Mouse (Mus musculus): ENCODE measurements around the gene Dnase2b.

The Dnase2b gene

DNA sequence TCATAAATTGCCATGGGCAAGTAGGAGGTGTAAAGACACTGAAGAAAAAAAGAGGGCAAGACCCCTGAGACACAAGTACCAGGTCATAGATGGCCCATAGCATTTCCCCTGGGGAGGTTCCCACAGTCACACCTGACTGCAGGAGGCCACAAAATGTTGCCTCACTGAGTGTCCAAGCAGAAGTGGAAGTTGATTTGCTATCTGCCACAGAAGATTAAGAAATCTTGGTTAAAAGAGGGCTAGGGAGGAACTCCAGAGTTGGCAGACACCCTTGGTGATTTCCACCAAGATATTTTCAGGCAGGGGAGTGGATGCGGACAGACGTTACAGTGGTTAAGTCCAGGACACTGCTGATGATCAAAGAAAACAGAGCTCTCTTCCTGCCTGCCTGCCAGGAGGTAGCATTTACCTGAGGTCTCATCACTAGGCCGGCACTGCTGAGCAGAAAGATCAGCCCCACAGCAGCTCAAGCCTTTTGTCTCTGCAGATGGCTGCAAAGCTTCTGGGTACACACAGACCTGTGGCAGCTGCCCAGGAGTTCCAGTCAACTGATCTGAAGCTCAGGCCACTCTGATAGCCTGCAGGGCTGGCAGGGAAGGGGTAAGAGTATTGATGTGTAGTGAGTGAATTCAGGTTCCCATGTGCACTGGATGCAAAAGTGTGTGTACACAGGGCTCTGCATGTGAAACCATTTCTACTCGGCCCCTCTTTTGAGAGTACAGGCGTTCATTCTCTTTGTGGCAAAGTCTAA, 1.3 kb upstream of the Dnase2b start:
- no peak for DNase-seq (ENCODE audit: low read depth, low spot score)

DNA sequence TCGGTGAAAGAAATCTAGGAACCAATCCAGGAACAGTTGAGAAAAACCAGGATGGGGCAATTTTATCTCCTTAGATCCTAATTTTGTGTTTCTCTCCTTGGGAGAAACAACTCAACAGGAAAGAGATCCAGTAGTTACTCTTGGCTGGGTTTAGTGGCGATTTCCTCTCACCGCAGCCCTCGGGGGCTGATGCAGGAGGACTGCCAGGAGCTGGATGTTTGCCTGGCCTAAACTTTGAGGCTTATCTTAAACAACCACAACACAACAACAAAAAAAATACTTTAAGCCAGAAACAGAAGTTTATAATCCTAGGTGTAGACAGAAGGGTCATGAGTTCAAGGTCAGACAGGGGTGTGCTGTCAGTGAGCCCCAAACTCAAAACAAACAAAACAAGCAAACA, 3.6 kb downstream of the Dnase2b start:
- DNase-seq (ENCODE audit: low read depth, low spot score): no peak

DNA sequence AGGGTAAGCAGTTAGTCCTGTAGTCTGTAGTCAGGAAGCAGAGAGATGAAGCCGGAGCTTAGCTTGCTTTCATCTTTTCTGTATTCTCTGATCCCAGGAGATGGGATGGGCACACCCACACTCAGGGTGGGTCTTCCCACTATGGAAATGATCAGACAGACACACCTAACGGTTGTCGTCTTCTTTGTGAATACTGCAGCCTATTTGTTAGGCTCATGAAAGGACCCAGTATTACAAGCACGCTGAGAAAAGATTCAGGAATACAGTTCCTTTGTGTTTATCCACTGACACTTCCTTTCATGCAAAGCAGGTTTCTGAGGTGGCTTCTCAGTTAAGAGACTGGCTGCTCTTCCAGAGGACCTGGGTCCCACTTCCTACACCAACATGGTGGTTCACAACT, 4.1 kb downstream of the Dnase2b start:
- no peak for DNase-seq (ENCODE audit: low read depth, low spot score)

DNA sequence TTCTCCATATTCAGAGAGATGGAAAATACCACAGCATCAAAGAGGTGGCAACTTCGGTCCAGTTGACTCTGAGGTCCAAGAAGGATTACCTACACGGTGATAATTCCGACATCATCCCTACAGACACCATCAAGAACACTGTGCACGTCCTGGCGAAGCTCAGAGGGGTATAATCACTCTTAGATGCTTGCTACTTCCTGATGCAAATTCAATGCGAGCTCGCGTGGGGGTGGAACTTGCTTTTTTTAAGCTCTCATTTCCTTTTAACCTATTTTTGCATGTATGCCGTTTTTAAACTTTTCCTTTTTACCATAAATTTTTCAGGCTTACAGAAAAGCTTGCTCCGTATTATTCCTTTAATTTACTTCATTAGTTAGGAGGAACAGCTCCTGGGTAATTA, 5.1 kb downstream of the Dnase2b start:
- peak; percentile 74 for DNase-seq (ENCODE audit: low read depth, low spot score)

DNA sequence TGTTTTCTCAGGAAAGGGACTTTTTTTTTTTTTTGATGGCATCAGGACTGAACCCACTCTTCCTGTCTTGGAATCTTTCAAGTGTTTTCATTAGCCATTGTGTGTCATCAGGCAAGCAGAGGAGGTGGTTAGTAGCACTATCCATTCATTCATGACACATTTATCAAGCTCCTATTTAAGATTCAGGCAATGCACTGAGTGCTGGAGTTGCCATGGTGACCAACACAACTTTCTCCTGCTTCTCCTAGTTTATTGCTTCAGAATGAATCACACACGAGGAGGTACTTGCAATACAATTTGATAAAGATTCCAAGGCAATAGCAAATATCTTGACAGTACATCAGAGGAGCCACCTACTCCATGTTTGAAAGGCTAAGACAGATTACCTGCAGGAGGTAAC, 8.0 kb downstream of the Dnase2b start:
- peak; percentile 91 for DNase-seq (ENCODE audit: low read depth, low spot score)

DNA sequence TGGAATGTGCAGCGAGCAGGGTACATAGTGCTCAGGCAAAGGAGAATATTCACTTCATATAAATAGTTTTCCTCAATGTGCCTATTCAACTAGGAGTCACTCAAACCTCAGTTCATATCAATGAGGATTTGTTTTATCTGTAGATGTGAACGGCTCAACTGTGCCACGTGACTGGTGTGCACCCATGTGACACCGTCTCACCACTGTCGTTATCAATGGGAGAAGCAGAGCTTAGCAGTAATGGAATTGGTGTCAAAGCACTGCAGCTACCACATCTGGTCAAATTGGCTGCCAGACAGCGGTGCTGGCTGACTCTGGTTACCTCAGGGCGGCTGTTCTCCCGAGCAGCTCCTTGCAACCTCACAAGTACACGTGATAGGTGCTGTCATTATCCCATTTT, 10.7 kb downstream of the Dnase2b start:
- DNase-seq (ENCODE audit: low read depth, low spot score): no peak

DNA sequence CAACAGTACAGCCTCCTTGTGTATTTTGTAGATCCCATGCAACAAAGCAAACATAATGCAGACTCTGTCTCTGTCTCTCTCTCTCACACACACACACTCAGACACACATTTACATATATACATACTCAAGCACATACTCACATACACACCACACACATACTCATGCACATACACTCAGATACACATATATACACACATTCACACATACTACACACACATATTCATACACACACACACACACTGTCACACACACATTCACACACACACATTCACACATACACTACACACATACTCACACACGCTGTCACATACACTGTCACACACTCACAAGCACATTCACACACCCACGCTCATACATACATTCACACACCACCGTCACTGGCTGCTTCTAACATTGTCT, 12.9 kb downstream of the Dnase2b start:
- no peak for DNase-seq (ENCODE audit: low read depth, low spot score)

DNA sequence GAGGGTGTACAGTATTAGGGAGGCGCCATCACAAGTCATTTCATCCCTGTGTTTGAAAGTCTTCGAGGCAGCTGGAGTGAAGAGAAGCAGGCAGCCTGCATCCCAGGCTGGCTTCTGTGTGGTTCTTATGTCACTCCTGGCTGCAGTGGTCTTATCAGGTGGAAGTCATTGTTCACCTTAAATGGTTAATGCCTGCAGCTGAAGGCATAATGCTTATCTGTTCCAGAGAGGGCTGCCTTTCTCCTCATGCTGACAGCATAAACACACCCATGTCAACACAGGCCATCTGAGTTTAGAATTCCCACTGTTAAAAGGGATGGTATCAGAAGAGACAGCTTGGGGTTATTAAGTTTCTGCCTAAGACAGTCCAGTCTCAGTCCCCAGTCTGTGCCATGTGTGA, 14.2 kb downstream of the Dnase2b start:
- no peak for DNase-seq (ENCODE audit: low read depth, low spot score)

DNA sequence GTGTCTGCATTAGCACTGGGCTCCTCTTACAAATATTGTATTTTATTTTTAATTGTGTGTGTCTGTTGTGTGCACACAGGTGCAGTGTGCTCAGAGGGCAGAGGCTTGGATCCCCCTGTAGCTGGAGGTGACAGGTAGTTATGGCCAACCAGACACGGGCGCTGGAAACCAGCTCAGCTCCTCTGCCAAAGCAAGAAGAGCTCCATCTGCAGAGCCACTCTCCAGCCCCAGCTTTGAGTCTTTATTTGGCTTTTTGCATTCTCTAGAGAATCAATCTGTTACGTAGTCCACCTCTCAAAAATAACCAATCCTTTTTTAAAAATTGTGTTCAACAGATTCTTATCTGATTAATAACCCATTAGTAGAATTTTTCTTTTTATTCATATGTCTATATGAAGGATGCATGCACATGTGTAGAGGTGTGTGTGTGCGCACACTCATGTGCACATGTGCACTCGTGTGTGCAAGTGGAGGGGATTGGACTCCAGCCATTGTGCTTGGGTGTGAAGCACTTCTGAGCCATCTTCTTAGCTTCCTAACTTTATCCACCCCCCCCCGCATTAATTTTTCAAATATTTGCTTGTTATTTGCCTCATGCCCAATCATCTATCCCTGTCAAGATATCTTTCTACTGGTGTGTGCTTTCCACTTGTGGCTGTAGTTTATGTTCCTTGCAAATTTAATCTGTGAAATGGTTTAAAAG, 16.0 kb downstream of the Dnase2b start:
- DNase-seq (ENCODE audit: low read depth, low spot score): no peak

DNA sequence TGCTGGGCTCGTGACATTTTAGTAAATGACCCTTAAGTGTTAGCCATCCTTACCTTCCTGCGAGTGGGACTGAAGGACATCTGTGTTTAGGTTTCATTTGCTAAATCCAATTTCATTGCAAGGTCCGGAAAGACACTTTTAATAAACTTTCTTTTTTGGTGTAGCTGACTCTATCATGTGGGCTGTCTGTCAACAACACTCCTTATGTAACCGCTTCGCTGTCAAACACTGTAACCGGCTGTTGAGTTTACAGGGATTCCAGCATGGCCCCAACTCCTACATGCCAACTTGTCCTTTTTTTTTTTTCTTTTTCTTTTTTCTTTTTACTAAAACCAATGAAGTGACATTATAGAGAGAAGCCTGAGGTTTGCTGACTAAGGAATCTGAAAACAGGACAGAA, 17.0 kb downstream of the Dnase2b start:
- peak; percentile 78 for DNase-seq (ENCODE audit: low read depth, low spot score)

DNA sequence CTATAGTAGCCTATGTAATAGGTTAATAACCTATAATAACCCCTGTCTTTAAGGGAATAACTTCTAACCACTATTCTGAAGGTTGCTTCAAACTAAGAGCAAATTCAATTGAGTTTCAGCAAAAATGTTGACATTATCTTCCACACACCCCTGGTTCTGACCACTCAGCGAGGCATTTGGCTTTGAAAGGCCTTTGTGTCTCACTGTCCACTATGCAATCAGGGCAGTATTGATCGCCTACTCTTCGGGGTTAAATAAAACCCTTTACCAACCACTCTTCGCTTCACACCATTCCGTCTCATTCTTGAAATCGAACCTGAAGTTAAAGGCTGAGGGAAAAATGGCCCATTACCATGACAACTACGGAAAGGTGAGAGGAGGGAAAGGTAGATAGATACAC, 18.5 kb downstream of the Dnase2b start:
- no peak for DNase-seq (ENCODE audit: low read depth, low spot score)

DNA sequence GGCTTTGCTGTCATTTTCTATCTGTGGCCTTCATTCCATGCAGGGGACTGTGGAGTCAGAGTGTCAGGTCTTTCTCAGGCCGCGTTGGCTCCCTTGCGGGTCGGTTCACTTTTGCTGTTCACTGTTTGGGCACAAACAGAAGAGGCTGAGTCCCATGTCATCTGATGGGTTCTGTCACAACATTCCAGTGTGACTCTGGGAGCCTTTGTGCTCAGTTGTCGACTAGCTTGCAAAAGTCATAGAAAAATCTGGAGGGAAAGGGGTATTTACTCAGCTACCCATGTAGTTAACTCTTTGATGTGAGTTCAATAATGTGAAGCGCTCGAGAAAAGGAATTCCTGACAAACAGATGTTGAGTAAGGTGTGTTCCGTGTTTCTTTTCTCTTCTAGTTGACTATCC, 19.0 kb downstream of the Dnase2b start:
- DNase-seq (ENCODE audit: low read depth, low spot score): no peak

DNA sequence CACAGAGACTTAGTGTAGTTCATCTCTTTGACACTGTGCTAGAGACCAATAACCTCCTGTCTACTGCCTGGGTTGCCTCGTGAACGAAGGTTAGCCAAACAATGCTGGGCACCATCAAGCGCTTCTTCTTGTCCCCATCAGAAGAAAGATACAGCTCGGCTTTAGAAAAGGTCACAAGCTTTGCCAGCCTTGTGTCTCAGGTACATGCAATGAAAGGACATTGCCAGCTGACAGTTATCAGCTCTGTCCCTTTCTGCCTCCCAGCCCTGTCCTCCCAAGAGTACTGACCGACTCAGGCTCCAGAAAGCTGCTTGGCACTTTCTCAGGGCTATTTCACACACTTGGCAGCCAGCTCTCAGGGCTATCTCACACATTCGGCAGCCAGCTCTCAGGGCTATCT, 20.0 kb downstream of the Dnase2b start:
- DNase-seq (ENCODE audit: low read depth, low spot score): no peak

DNA sequence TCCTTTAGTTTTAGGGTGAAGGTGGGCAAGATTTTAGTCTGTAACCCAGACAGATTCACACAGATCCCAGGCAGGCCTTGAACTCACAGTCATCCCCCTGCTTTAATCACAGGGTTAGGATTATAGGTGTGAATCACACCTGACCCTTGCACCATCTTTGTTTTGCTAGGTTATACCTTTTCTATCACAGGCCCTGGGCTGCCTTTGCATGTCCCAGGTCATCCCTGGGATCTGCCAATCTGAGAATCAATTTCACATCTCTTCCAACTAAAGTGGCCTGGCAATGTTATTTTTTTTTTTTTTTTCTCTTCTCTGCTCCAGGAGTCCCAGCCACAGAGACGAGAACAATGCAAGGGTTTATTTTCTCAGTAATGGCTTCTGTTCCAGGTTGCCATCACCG, 23.8 kb downstream of the Dnase2b start:
- DNase-seq (ENCODE audit: low read depth, low spot score): no peak

DNA sequence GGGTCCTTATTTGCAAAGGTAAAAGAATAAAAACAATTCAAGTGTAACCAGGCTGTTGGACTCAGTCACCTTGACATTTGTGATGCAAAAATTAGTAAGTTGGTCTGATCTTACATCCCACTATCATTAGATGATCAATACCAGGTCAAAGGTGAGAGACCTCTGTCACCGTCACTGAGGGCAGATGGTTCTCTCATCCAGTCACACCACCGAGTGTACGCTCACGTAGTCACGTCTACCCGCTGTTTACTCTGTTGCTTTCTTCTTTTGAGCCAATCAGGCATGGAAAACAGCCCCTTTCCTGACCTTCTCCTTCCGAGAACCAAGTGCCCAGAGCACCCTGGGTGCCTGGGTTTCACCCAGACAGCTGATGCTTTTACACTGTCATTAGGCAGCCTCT, 24.2 kb downstream of the Dnase2b start:
- DNase-seq (ENCODE audit: low read depth, low spot score): no peak

DNA sequence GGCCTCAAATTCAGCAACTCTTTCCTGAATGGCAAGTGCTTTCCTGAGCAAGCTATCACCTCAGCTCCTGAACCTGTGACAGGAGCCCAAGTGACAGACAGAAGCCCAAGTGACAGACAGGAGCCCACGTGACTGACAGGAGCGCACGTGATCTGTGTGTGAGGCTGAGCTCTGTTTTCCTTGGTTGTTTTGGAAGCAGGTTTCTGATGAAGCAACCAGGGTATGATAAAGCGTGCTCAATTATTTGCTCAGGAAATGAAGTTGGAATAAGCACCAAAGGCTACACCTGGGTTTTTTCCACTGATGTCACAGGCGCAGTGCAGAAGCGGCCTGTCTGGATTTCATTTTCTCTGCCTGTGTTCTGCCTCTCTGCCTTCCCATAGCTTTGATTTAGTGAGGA, 25.9 kb downstream of the Dnase2b start:
- DNase-seq (ENCODE audit: low read depth, low spot score): no peak

DNA sequence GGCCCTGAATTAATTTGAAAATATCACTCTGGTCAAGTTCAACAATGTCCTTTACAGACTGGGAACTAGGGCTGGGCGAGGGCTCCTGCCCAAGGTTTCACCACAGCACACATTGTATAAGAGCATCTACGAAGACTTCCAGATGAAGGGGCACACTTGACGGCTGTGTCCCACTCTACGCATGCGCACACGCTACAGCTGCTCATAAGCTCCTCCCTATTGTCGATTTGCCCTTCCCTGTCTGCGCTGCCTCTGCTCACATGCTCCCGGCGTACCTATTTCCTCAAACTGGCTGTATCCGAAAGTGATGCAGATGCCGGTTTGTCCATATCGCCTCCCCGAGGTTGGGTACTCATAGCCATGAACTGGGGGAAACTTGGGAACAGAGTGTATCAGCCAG, 28.8 kb downstream of the Dnase2b start:
- DNase-seq (ENCODE audit: low read depth, low spot score): no peak

DNA sequence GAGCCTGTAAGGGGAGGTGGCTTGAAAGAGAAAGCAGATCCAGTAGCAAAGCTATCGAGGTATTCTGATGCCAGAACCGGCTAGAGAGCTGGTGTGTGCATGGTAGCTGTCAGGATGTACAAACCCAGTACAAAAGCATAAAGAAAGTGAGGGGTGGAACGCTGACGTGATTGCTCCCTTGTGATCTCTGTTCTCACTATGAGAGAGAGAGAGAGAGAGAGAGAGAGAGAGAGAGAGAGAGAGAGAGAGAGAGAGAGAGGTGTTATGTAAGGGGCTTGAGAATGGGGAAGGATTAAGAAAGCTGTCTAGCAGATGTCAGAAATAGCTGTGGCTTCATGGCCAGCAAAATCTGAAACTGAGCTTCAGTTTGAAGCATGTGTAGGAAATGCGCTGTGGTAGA, 31.5 kb downstream of the Dnase2b start:
- no peak for DNase-seq (ENCODE audit: low read depth, low spot score)

DNA sequence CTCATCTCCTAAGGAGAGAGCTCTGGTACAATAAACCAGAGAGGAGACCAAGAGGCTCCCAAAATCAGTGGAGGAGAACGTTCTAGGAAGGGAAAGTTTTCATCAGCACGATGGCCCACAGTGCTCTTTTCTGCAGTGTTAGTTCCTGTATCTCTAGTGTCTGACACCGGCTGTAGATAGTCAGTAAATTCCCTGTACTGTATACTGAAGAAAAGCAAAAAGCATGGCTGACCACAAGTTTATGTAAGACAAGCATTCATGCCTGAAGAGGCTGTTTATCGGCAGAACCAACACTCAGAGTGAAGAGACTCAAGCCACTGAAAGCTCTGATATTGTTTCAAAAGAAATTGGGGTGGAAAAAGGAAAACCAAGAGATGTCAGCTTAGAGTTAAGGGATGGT, 31.9 kb downstream of the Dnase2b start:
- DNase-seq (ENCODE audit: low read depth, low spot score): no peak

DNA sequence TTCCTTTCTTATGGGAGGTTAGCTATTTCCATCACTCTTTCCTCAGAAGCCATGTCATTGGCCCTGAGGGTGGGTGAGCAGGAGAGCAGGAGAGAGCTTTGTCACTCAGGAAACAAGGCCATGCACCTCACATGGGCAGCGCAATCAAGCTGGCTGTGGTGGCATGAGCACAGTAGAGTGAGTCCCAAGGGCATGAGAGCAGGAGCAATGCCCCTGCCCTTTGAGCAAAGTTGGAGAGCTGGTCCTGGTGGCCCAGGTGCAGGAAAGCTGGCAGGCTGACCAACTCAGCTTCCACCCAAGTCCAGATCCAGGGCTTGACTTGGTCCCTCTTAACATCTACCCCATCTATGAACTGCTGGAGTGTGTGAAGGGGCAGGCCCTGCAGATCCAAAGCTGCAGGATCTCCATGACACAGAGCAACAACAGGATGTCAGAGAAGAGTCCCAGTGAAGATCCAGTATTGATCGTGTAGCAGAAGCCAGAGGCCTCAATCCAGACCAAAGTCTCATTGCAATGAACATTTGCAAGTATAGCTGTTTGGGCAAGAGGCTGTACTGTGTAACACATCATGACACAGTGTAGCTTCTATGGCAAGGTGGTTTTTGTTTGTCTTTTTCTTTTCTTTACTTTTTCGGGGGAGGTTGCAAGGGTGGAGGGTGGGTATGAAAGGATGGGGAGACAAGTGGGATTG, 35.2 kb downstream of the Dnase2b start:
- no peak for DNase-seq (ENCODE audit: low read depth, low spot score)

DNA sequence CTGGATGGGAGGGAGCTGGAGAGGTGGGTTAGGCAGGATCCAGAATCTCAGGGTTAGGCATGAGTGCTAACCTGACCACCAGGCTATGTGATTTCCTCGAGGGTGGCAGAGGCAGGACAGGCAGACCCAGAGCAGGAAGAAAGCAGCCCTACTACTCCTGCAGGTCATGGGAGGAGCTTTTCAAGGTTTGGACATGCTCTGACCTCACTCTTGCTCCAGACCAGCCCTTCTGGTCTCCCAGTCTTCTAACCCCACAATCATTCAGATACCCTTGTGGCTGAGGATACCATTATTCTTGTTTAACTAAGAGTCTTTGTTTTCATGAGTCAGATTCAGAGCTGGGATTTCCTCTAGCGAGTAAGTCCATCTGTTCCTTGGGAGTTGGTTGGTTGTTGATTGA, 37.8 kb downstream of the Dnase2b start:
- DNase-seq (ENCODE audit: low read depth, low spot score): no peak

DNA sequence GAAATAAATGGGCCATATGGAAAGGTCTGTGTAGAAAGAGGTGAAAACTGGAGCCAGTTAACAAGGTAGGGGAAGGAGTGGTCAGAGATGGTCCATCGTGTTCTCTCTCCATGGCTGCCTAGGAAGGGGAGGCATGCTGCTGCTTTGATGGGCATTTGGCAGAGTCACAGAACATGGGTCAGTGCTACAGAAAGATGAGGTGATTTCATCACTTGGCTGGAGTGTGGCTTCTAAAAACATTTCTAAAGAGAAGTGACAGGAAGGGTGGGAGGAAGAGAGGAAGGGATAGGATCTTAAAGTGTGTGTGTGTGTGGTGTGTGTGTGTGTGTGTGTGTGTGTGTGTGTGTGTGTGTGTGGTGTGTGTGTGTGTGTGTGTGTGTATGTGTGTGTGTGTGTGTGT, 44.1 kb downstream of the Dnase2b start:
- DNase-seq (ENCODE audit: low read depth, low spot score): no peak

DNA sequence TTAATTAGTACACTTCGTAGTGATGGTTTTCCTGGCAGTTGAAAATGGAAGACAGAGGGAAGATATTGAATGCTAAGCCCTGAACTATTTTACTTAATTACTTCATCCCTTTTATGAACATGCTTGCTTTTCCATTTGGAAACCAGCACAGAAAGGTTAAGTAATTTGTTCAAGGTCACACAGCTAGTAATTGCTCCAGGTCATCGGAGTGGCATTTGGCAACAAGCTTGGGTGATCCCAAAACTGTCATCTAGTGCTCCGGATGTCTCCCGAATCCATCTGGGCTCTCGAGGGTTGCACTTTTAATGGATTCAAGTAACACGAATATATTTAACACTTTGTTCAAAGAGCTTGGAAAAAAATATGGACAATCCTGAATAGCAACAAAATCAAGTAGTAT, 44.5 kb downstream of the Dnase2b start:
- DNase-seq (ENCODE audit: low read depth, low spot score): no peak
